Mouse (Mus musculus): Measurements from ENCODE around the gene Crybb2. TPM values are rescaled to one million over a fixed set of nuclear protein-coding genes. Genes with fewer than 3 reads are reported as not detected.

Crybb2 gene
- total RNA-seq, 2 experiments from 2014 or later: not detected

DNA sequence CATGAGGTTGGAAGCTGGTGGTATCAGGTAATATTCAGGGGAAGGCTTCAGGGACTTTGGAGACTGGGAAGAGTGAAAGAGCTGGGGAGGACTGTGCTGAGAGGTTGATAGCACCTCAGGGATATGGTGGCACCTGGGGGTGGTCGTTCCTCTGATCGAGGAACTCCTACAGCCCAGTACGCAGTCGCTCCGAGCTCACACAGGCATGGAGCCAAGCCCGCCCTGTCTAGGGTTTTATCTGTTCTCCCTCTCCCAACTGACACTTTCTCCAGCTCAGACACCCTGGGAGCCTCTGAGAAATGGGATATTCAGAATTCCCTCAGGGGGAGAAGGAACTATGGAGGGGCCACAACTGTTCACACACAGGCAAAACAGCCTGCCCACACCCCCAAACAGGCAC is 29.1 kb downstream of the Crybb2 start:
- ATAC-seq (replicated peaks; ENCODE audit: low FRiP score, poor library complexity, severe bottlenecking): no peak

DNA sequence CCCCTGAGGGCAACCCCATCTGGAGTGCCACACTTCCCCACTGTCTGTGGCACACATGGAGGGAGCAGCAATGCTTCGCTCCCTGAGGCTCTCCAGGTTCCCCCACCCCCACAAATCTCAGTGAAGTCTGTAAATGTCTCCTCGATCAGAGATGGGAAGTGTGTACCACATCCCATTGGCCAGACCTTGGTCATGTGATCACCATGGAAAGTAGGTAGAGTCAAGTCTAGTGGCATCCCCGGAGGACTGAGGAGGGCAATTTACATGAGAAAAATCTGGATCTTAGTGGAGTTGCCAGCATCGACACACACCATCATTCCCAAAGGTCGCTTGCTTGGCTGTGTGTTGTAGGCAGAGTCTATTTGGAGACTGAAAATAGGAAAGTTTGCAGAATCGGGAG is 31.3 kb downstream of the Crybb2 start:
- ATAC-seq (replicated peaks; ENCODE audit: low FRiP score, poor library complexity, severe bottlenecking): no peak

- no peak for ATAC-seq (replicated peaks; ENCODE audit: low FRiP score, poor library complexity, severe bottlenecking)
These were observed 34.5 kb downstream of the Crybb2 start for GRCm38 (mm10) chr5:113035094-113036047.

GRCm38 (mm10) chr5:113031201-113031754 is 38.6 kb downstream of the Crybb2 start:
- no peak for ATAC-seq (replicated peaks; ENCODE audit: low FRiP score, poor library complexity, severe bottlenecking)

DNA sequence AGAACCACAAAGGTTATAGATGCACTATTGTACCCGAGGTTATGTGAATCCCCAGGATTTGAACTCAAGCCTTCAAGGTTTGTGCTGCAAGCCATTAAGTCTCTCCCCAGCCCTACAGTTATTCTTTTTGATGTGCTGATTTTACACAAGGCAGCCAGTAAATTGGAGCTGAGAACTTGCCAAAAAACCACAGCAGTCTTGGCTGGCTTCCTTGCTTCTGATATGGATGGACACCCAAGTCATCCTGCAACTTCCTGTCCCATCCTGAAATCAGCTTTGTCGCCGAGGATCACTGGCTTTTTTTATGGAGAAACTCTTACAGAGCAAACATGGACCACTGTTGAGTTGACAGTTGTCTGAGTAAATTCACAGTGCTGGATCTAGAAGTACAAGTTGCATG is 39.8 kb downstream of the Crybb2 start:
- ATAC-seq (replicated peaks; ENCODE audit: low FRiP score, poor library complexity, severe bottlenecking): no peak

DNA sequence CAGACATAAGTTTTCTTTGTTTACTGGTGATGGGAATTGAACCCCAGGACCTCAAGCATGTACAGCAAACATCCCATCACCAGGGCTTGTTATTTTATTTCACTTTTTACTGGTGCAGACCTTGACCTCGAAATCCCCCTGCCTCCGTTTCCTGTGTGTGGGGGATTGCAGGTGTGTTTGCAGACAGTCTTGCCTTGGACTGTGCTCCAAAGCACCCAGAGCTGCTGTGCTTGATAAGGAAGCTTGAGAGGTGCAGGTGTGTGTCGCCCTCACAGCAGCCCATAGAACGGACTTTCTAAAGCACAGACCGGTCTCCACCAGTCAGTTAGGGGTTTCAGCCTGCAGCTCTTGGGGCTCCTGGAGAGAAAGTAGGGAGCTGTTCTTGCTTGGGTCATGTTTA is 43.2 kb downstream of the Crybb2 start:
- ATAC-seq (replicated peaks; ENCODE audit: low FRiP score, poor library complexity, severe bottlenecking): no peak

GRCm38 (mm10) chr5:113024154-113024764 is 45.7 kb downstream of the Crybb2 start:
- ATAC-seq (replicated peaks; ENCODE audit: low FRiP score, poor library complexity, severe bottlenecking): no peak

DNA sequence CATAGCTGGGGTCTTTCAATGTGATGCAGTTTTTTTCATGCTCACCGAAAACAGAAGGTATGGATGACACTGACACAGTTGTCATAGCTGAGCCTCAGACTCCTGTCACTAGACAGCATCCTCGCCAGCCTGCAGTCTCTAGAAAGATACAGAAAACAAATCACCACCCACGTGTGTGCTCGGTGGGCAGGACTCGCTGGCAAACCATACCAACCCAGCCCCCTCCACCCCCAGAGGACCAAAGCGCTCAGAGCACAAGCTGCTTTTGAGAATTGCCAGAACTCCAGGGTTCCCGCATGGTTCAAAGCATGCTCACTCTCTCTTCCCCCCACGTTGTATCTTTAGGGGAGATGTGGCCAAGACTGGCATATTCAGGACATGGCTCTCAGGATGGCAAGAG is 51.7 kb downstream of the Crybb2 start:
- no peak for ATAC-seq (replicated peaks; ENCODE audit: low FRiP score, poor library complexity, severe bottlenecking)

- ATAC-seq (replicated peaks; ENCODE audit: low FRiP score, poor library complexity, severe bottlenecking): no peak
These were observed 52.9 kb downstream of the Crybb2 start for GRCm38 (mm10) chr5:113017004-113017403.

DNA sequence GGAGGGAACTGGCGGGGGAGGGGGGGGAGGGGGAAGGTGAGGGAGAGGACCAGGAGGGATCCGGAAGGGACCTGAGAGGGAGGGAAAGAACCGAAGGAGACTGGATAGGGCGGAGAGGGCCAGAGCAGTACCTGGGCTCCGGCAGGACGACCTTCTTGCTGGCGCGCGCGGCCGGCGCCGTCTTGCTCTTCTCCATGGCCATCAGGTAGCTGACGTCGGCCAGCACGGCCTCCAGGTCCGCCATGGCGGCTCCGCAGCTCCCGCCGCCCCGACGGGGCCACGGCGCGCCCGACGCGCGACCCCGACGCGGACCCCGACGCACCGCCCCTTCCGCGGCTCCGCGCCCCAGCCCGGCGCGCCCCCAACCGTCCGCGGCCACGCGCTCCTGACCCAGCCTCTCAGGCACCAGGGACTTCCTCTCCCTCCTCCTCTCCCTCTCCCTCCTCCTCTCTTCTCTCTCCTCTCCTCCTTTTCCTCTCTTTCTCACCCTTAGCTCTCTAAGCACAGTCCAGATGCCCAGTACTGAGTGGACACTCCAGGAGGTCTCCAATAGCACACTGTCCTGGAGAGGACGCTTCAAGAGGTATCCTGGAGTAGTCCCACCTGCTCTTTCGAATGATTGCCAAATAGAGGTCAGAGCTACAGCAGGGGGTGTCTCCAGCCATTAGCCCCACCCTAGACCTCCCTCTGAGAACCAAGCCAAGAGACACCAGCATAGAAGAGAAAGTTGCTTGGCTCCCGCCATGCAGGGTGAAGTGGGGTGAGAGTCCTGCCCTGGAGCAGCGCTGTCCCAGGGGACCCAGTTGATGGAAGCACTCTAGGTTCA is 54.5 kb downstream of the Crybb2 start, which contains the start of gene Grk3:
Gene Grk3 (minus strand): TSS at position 556 of the 826 bp plus-strand sequence.
- ATAC-seq (replicated peaks; ENCODE audit: low FRiP score, poor library complexity, severe bottlenecking): no peak

DNA sequence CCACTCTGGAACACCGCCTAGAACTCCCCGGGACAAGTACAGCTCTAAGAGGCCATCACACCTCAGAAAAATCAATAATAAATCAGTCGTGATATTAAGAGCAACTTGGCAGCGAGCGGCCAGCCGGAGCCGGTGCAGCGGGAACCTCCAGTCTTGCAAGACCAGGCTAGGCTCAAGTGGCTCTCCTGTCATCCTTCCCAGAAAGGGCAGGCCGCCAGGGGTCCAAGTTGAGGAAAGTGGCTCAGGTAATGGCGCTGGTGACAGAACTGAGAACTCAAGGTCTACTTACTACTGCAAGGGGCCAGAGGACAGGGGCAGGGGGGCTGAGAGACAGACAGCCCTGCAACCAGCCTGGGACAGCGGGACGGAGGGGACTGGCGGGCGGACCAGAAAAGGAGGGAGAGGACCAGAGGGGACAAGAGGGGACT is 55.1 kb downstream of the Crybb2 start:
- no peak for ATAC-seq (replicated peaks; ENCODE audit: low FRiP score, poor library complexity, severe bottlenecking)

DNA sequence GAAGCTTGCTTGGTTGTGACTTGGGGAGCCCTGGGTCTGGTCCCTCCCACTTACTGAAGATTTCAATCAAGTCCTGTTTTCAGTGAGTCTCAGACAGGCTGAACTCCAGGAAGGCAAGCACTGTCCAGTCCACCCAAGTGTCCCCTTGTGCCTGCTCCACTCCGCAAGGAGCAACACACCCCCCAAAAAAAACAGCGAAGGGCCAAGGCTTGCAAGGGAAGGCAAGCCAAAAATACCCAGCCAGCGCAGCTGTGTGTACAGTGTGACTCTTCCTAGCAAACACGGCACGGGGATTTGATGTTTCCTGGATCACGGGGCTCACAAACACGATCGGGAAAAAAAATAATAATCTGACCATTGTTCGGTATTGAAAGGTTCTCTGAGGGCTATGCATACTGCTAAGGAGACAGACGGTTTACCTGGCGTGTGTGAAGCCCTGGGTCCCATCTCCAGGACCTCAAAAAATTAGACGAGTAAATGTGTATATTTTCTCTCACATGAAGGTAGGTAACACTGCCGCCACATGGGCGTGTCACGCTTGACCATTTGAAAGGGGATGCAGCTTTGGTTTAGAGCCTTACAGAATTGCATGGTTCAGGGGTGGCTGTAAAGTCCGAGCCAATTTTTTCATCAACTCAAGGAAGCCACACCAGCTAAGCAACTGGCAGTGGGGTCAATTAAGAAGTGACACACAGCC is 55.7 kb downstream of the Crybb2 start:
- ATAC-seq (replicated peaks; ENCODE audit: low FRiP score, poor library complexity, severe bottlenecking): no peak

DNA sequence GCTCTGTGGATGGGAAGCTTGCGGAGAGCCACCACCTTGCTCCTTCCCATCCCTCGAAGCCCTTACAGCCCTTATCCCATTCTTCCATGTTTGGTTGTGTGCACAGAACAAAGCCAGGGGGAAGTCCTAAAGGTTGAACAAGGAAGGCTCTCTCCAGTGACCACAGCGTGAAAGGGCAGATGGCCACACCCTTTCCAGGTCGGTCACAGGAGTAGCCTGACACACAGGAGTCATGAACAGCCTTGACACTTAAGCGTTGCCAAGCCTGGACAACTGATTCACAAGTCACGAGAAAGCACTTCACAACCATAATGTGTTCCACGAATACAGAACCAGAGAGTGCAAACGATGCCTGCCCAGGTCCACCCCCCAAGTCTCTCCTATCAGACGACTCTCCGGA is 58.0 kb downstream of the Crybb2 start:
- no peak for ATAC-seq (replicated peaks; ENCODE audit: low FRiP score, poor library complexity, severe bottlenecking)

GRCm38 (mm10) chr5:113009183-113009820 is 60.6 kb downstream of the Crybb2 start:
- no peak for ATAC-seq (replicated peaks; ENCODE audit: low FRiP score, poor library complexity, severe bottlenecking)

DNA sequence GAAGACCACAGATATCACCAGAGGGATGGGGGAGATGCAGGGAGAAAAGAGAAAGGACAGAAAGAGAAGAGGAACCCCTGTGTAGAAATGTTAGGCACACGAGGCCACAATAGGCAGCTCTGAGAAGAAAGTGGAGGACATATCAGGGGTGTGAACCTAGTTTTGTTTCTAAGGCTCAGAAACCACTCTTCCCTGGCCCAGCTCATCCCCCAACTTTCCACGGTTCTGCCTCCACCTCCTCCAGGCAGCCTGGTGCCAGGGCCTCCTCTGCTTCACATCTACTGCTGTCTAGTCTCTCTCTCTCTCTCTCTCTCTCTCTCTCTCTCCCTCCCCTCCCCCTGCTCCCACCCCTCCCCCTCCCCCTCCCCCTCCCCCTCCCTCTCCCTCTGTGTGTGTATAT is 61.4 kb downstream of the Crybb2 start:
- ATAC-seq (replicated peaks; ENCODE audit: low FRiP score, poor library complexity, severe bottlenecking): no peak

Data from erythroid progenitor cell, adult 5-6 weeks (primary cell).